Mouse (Mus musculus): ENCODE measurements around the gene Galntl6. TPM values are rescaled to one million over a fixed set of nuclear protein-coding genes. Genes with fewer than 3 reads are reported as not detected.

Galntl6 gene
- total RNA-seq, 2 experiments from 2014 or later = 41.2 to 42.4 TPM

DNA sequence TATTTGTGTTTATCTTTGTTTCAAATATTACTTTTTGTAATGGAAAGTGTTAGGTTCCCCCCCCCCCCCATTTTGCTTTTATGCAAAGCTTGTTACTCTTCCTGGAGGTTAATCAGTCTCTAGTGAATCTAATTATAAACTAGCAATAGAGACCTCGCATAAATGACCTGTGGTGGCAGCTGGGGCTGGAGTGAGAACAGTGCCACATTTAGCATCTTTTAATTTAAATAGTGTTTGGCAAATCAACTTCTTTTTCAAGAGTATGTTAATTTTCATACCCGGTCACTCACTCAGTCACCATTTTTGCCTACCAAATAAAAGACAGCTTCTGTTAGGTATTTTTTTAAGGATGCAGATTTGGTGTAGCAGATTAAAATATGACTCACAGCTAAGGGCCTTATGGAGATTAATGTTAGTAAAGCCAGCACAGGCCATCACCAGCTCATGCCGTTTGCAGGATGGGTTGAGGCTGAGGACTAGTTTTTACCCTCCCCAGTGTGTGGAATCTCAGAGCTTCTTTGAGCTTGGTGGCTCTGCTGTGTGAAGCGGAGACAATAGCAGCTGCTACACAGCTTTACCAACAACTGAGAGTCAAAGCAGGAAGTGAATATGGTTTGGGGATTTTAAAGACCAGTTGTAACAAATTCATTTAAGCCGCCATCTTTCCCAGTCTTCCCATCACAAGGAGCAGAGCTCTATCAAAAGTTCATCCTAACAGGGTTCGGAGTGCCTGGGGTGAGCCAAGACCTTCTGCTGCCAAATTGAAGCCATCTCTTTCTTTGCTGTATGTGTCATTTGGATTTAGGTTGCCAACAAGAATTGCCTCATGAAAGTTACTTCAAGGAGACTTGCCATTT is 990.0 kb downstream of the Galntl6 start:
- intact Hi-C loops (cut with DNase I) = no loop called here
- no peak for DNase-seq (ENCODE audit: low spot score in 2 of 2)

DNA sequence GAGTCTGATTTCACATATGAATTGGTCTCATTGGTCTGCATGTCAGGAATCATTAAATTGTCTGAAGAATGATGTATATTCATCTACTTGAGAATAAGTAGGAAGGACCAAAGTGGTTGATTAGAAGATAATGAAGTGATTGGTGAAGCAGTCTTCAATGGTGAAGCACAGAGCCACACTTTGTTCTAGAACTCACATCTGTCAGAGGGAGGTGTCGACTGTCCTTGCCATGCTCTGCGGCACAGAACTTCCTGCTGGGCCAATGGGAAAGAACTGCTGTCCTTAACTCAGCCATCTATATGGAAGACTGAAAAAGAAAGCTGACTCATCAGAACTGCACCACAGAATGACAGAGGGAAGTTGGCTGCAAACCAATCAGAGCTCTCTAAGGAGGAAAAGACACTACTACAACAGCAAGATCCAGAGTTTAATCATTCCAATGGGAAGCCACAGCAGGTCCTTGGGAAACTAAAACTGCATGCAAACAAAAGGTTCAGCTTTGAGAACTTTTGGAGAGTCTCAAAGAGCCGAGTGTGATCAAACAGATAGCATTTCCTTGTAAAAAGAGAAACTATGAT is 992.0 kb downstream of the Galntl6 start:
- intact Hi-C loops (cut with DNase I) = no loop called here
- DNase-seq (ENCODE audit: low spot score in 2 of 2) = no peak

DNA sequence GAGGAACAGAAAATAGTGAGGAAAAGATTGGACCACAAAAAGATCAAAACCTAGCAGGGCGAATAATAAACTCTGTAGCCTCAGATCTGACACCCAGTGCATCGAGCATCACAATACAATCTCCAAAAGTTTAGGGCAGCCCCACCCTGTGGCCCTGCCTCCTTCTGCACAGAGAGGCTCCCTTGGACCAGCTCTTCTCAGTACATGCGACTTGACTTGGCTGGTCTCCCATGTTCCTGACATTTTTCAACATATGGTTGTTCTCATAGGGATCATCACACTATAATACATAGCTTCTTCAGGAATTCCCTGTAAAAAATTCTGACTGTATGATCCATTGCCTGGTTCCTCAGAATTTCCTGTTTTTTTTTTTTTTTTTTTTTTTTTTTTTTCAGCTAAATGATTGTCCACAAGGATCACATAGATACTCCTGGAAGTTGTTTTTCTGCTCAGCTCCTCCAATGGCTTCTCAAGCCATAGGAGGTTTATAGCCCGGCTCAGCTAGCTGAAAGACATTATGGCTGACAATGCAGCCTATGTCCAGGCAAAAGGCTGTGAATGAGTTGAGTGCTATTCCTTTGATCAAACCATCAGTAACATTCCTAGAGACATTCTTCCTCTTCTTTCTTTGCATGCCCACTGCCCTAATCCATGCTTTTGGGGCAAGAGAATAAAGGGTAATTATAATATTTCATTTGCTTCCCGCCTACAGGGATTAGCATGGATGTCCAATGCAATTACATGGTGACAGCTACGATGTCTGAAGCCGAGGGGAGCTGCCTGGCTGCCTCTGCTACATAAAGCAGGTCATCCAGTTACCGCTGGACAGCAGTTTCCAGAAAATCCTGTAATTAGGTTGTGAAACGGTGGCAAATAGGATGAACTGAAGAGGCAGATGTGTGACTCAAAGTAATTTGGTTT is 993.5 kb downstream of the Galntl6 start:
- DNase-seq (ENCODE audit: low spot score in 2 of 2) = no peak
- intact Hi-C loops (cut with DNase I) = no loop called here

DNA sequence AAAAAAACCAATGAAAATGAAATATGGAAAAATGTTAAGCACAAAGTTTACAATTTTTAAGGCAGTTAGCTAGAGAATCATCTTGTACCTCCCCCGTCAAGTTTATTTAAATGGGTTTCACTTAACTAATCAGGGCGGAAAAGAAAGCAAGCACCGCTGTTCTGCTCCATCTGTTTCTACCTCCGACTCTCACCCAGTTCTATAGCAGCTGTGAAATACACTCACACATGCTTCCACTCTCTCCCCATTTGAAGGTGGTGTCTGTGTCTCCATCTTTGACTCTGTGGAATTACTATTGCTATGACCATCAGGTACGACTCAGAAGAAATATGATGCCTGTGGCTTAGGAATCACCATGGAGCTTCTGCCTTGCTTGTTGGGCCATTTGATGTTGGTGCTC is 1019.1 kb downstream of the Galntl6 start:
- DNase-seq (ENCODE audit: low spot score in 2 of 2) = no peak
- intact Hi-C loops (cut with DNase I) = no loop called here

DNA sequence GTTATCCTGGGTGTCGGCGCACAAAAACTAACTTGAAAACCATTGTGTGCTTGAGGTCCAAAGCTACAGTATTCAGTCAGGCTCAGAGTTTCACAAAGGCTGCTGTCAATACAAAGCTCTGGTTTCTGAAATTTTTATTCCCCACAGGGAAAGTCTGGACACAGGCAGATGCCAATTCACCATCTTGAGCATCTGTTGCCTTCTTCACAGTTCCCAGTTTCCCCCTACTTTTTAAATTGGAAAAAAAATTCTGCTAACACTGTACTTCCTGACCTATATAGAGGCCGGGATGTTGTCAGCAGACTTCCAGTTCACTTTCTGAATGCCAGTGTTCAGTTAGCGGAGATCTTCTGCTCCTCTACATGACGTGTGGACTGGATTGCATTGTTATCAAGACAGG is 1020.3 kb downstream of the Galntl6 start:
- intact Hi-C loops (cut with DNase I) = no loop called here
- DNase-seq (ENCODE audit: low spot score in 2 of 2) = no peak

DNA sequence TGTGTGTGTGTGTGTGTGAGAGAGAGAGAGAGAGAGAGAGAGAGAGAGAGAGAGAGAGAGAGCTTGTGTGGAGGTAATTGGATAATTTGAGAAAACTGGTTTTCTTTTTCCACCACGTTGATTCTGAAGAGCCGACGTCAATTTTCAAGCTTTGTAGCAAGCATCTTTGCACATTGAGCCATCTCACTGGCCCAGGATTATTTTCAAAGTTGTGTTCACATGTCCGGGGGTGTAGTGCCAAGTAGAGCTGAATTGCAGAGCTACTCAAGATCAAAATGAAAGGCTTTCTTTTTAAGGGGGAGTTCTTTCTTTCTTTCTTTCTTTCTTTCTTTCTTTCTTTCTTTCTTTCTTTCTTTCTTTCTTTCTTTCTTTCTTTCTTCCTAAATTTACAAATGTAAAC is 1022.3 kb downstream of the Galntl6 start:
- intact Hi-C loops (cut with DNase I) = no loop called here
- peak; percentile 24 to 27 for DNase-seq (ENCODE audit: low spot score in 2 of 2)

DNA sequence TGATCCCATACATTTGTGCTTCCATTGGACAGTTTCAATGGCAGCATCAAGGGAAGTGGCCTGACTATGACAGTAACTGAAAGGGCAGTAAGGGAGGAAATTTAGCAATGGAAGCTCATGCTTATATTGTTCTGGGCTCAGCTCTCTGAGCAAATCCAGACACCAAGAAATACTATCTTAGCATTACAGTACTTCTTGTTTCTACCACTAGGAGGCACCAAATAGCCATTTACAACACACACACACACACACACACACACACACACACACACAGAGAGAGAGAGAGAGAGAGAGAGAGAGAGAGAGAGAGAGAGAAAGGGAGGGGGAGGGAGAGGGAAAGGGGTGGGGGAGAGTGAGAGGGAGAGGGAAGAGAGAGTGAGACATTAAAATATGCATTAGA is 1023.6 kb downstream of the Galntl6 start:
- intact Hi-C loops (cut with DNase I) = loop anchor here (5.0 kb wide), 1 partner anchor 47 kb away; no protein-coding TSS in a partner anchor

DNA sequence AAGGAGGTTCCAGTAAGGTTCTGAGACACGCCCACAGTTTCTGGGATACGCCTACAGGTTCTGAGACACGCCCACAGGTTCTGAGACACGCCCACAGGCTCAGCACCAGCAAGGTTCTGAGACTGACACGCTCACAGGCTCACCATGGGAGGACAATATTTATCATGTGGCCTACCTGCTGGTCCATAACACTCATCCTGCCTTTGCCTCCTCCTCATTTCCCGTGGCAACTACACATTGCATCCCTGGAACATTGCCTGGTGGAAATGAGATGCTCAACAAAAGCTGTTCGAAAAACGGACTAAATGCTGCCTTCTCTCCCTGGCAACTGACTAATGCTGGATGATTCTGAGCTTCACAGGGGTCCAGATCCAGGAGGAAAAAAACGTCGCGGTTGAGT is 1033.0 kb downstream of the Galntl6 start:
- intact Hi-C loops (cut with DNase I) = no loop called here

More for the DNA sequence above, 1023.6 kb downstream of the Galntl6 start:
- DNase-seq (ENCODE audit: low spot score in 2 of 2) = no peak

DNA sequence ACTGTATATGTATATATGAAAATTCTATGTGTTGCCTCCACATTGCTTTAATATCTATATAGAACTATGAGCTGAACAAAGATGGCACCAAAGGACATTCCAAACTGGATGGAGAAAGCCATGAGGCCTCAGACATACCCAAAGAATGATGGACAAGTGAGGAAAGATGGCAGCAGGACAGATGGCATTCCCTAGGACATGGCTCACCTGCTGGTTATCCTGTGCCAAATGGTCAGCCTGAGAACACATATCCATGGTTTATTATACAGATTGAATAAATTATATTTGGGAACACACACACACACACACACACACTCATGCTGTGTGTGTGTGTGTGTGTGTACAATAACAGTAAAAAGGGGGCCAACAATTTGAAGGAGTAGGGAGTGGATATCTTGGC is 1063.4 kb downstream of the Galntl6 start:
- no peak for DNase-seq (ENCODE audit: low spot score in 2 of 2)
- intact Hi-C loops (cut with DNase I) = no loop called here

More for the DNA sequence above, 1033.0 kb downstream of the Galntl6 start:
- peak; percentile 64 to 85 for DNase-seq (ENCODE audit: low spot score in 2 of 2)

DNA sequence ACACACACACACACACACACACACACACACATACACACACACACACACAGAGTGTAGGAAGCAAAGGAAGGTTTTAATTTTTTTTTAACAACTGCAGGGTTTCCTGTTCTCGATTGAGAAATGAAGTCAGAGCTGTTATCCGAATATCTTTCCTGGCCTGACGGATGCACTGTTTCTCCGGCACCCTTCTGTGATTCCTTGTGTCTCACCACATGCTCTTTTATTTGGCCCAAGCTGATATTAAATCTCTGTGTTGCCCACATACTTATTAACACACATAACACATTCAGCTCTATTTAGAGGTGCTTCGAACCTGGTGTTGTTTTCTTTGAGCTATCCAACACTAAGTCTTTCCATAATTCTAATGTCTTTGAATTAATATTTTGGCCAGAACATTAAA is 1069.0 kb downstream of the Galntl6 start:
- DNase-seq (ENCODE audit: low spot score in 2 of 2) = no peak
- intact Hi-C loops (cut with DNase I) = loop anchor here (5.0 kb wide), 1 partner anchor 44 kb away; no protein-coding TSS in a partner anchor

DNA sequence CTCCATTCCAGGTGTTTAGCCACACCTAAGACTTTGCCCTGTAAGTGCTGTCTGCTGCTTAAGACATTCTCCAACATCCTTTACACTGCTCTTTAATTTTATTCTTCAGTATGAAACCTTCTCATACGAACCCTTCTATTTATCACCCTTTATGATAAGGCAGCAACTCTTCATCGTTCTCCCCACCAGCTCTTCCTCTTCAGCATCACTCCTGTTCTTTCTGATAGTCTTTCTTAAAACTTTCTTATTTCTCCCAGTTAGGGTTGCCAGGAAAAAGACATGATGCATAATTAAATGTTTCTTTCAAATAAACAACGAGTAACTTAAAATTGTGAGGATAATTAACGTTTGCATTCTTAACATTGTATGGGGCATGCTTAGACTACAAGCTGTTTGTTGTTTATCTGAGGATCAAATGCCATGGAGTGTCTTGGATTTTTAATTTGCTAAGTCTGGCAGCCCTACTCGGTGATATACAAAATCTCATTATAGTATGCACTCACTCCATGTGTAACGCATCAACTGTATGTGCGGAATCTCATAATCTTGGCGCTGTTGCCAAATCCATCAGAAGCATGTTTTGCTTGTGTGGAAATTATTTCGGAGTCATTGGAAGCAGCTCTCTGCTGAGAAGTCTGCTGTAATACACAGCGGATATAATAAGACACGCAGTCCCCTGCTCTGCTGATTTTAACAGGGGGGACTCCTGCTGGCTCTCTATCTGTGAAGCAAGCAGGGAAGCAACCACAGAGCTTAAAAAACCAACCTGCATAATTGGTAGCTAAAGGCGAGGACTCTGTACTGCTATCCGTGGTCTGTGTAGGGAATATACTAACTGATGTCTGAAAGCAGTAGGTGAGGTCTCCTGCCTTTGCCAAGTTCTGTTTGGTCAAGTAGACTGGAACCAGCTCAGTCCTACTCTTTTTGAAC is 1069.7 kb downstream of the Galntl6 start:
- peak; percentile 18 to 50 for DNase-seq (ENCODE audit: low spot score in 2 of 2)
- intact Hi-C loops (cut with DNase I) = loop anchor here (5.0 kb wide), 1 partner anchor 45 kb away; no protein-coding TSS in a partner anchor

DNA sequence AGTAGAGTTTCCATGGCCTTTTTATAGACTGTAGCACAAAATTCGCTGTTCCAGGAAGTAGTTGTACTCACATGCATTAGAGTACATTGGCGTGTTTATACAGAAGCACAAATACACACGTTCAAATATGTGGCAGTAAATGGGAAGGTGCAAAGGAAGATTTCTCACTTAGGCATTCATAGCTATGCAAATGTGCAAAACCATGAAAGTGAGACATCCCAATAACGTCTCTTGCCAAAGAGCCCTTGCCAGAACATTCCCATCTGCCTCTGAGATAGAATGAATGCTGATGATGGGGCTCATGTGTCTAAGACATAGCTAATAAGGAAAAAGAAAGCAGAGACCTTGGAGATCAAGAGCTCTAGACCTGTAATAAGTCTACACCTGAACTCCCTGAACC is 1071.0 kb downstream of the Galntl6 start:
- intact Hi-C loops (cut with DNase I) = loop anchor here (5.0 kb wide), 1 partner anchor 46 kb away; no protein-coding TSS in a partner anchor
- peak; percentile 13 to 57 for DNase-seq (ENCODE audit: low spot score in 2 of 2)

DNA sequence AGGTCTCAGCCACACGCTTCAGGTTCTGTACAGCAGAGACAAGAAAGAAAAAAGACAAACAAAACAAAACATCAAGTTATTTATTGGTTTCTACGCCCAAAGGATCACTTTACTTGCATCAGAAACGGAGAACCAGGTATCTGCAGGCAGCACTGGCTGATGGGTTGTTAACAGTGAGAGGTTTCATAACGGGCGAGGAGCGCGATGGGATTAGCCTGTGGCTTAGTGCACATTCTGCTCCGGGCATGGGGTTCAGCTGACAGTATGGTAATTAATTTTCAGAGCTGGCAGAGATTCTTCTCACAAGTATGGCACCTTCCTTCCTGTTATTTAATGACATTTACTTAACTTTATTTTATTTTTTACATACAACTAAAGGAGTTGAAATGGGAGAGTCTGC is 1075.1 kb downstream of the Galntl6 start:
- no peak for DNase-seq (ENCODE audit: low spot score in 2 of 2)
- intact Hi-C loops (cut with DNase I) = no loop called here

DNA sequence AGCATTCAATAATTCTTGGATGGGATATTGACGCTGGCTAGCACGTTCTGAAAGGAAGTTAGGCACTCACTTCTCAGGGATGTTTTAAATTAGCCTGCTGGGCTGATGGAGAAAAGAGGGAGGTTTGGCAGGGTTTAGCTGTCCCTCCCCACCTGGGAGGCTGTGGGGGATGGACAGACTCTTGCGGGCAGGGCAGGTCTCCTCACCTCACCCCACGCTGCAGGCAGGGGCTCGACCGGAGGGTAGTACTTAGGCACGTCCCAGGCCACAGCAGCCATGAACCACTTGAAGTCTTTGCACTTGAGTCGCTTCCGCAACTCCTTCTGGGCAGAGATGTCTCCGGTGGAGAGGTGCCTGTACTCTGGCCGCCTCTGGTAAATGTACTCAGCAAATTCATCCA is 1075.5 kb downstream of the Galntl6 start:
- intact Hi-C loops (cut with DNase I) = no loop called here
- DNase-seq (ENCODE audit: low spot score in 2 of 2) = no peak

DNA sequence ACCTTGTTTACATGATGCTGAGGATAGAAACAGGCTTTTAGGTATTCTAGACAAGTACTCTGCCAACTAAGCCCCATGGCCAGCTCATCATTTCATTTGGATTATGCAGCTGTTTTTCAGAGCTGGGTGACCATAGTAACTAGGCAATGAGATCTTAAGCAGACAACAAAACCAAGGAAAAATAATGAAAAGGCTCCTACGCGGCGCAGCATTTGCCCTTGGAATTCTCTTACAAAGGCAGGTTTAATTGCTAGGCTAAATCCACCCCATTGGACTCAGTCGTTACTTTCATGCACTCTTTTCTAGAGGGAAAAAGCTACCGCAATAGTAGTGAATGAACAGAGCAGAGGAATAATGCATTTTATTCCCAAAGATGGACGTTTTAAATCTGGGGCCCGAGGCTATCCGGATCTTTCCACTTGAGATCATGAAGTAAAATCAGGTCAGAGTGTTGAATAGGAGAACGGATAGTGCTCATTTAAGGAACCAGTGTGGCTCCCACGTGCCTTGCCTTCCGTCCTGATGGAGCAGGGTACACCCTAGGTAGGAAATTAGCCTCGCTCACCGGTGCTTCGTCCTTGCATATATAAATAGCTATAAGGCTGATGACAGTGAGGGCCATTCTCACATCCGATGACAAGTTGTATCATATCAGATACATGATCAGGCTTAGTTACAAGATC is 1076.1 kb downstream of the Galntl6 start:
- intact Hi-C loops (cut with DNase I) = no loop called here
- no peak for DNase-seq (ENCODE audit: low spot score in 2 of 2)

DNA sequence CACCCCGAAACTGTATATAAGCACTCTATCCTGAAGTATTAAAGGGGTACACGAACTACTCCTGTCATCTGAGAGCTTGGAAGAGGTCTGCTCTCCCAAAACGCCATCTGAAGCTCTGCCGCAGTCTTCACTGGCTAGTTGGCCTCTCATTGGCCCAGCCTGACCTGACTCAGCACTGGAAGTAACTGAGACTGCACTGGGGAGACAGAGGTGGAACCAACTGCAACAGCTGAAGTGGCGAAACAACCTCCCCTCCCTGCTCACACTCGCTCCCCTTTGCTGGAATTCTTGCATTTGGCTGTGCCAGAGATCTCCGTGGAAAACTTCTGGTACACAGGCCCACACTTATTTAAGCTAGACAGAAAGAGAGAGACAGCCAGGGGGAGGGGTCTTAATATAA is 1089.3 kb downstream of the Galntl6 start:
- intact Hi-C loops (cut with DNase I) = no loop called here
- DNase-seq (ENCODE audit: low spot score in 2 of 2) = no peak

DNA sequence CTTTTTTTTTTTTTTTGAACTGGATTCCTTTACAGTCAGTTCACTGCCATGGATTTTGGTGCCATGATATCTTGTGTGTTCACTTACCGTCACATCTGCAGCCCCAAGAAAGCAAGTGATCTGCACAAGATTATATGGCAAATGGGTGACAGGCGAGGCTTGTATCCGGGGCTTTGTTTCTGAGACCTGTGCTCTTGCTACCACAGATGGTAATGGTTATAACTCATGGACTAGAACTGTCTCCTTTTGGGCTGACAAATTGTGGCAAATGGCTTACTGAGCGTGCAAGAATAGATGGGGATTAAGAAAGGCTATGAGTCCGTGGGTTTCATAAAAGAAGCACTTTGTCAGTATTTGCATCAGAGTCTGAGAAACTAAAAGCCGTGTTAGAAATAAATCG is 1096.4 kb downstream of the Galntl6 start:
- no peak for DNase-seq (ENCODE audit: low spot score in 2 of 2)
- intact Hi-C loops (cut with DNase I) = no loop called here

DNA sequence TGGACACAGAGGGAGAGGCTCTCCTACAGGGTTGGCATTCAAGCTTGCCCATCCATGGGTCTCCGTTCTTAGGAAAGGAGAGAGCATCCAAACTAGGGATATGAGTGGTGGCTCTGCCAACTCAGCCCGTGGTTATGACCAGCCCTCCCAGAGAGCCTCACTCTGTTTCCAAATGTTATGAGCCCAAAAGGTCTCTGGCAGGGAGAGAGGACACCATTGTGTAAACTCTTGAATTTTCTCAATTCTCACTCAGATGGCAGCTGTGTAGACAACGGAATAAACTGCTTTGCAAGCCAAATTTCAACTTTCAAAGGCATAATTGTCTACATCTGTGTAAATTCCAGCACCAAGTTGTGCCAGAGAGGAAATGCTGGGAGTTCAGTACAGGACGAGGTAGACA is 1105.4 kb downstream of the Galntl6 start:
- DNase-seq (ENCODE audit: low spot score in 2 of 2) = no peak
- intact Hi-C loops (cut with DNase I) = no loop called here

All from left cerebral cortex, postnatal 14 days (tissue).